Mouse (Mus musculus) forebrain, embryonic 14.5 days (tissue): ENCODE data around the gene Tbc1d5. TPM values are rescaled to one million over a fixed set of nuclear protein-coding genes. Genes with fewer than 3 reads are reported as not detected.

ENCODE experiments used
- ATAC-seq: fragments of 200-750 bp; cut with Nextera tagmentation; 2 replicates; pipeline ENCODE4 v1.8.0; 2017; ENCODE audit warnings: mild to moderate bottlenecking, moderate library complexity
- DNase-seq: peaks from one replicate; pipeline ENCODE4 v3.0.0-alpha.2; 2015; ENCODE audit warnings: low spot score
- H3K27ac ChIP-seq: fragments of 300-500 bp; sonication (generic); 2 replicates; pipeline ENCODE4 v1.5.1; 2014; ENCODE audit warnings: low read depth, mild to moderate bottlenecking, control low read depth, low read length, moderate library complexity
- H3K27me3 ChIP-seq: fragments of 300-500 bp; sonication (generic); replicated peaks from 2 replicates; pipeline ENCODE4 v1.6.1; 2014; ENCODE audit warnings: low read length, control low read depth, mixed read lengths; ENCODE audit not compliant: control insufficient read depth, insufficient read depth
- H3K36me3 ChIP-seq: fragments of 300-500 bp; sonication (generic); 2 replicates; pipeline ENCODE4 v1.6.1; 2014; ENCODE audit warnings: low read length, control low read depth; ENCODE audit not compliant: control insufficient read depth, insufficient read depth
- H3K4me1 ChIP-seq: fragments of 300-500 bp; sonication (generic); 2 replicates; pipeline ENCODE4 v1.6.1; 2014; ENCODE audit warnings: antibody characterized with exemption, low read length, control low read depth; ENCODE audit not compliant: control insufficient read depth, insufficient read depth
- H3K4me2 ChIP-seq: fragments of 300-500 bp; sonication (generic); 2 replicates; pipeline ENCODE4 v1.6.1; 2014; ENCODE audit warnings: mild to moderate bottlenecking, control low read depth, low read length
- H3K4me3 ChIP-seq: fragments of 300-500 bp; sonication (generic); 2 replicates; pipeline ENCODE4 v1.5.1; 2014; ENCODE audit warnings: low read depth, low read length, control low read depth
- H3K9ac ChIP-seq: fragments of 300-500 bp; sonication (generic); 2 replicates; pipeline ENCODE4 v1.6.1; 2014; ENCODE audit warnings: mild to moderate bottlenecking, low read length, control low read depth, moderate library complexity
- H3K9me3 ChIP-seq: fragments of 300-500 bp; sonication (generic); replicated peaks from 2 replicates; pipeline ENCODE4 v1.6.1; 2016; ENCODE audit warnings: low read length, control low read depth, mixed read lengths; ENCODE audit not compliant: control insufficient read depth
- WGBS: fragments of 180-500 bp; shearing (Covaris S2); extraction: QIAGEN DNeasy Blood & Tissue Kit; methylation state at CpG from one replicate; pipeline ENCODE4 v1.1.7; 2014; 5-methylcytosine and 5-hydroxymethylcytosine counted together
- polyA plus RNA-seq: library from polyadenylated mRNA; unstranded; fragments of >200 nt; fragmentation: Nextera tagmentation; extraction: Ambion mirVana; gene quantifications from 2 replicates; pipeline ENCODE4 v1.2.1, GENCODE M21; 2014

The Tbc1d5 gene
- polyA plus RNA-seq = 4.3 and 5.5 TPM in 2 replicates

- Histone ChIP-seq H3K9ac (peak within 1 kb of the TSS; percentile 98), H3K9me3 (no peaks in the 10 kb centered on the region), H3K27me3 (no peaks in the 10 kb centered on the region), H3K4me2 (peak within 1 kb of the TSS; percentile 72), H3K4me3 (peak within 1 kb of the TSS; percentile 83), H3K27ac (peak within 1 kb of the TSS; percentile 98), H3K36me3 (no peaks in the 10 kb centered on the region), H3K4me1 (0 out of 2 replicates have a peak, but pooled peaks cover 5% of the 10 kb centered on the region)
- peak; percentile 93 for ATAC-seq
- DNase-seq = peak; percentile 86
- WGBS = 3% methylated on average over 53 of the region's 54 CpGs
These were observed at the start of gene Tbc1d5 for GRCm38 (mm10) chr17:51179195-51179953. Gene Tbc1d5 (minus strand): TSS chr17:51179352.

- H3K4me2 ChIP-seq = no peak overlapping the region
- no peaks in the 10 kb centered on the region for H3K9me3 ChIP-seq
- no peaks in the 10 kb centered on the region for H3K4me1 ChIP-seq
- ATAC-seq = no peak
- DNase-seq = no peak
- H3K9ac ChIP-seq = no peak overlapping the region
- H3K36me3 ChIP-seq = no peaks in the 10 kb centered on the region
- WGBS = 79% methylated on average over 1 of the region's 1 CpGs
- H3K4me3 ChIP-seq = no peak overlapping the region
- H3K27ac ChIP-seq = no peak overlapping the region
- H3K27me3 ChIP-seq = no peaks in the 10 kb centered on the region
These were observed 46.9 kb upstream of the Tbc1d5 start for GRCm38 (mm10) chr17:51226056-51226455.

GRCm38 (mm10) chr17:51223152-51223551, 44.0 kb upstream of the Tbc1d5 start:
- 1% methylated on average over 4 of the region's 4 CpGs for WGBS
- Histone ChIP-seq H3K36me3 (no peaks in the 10 kb centered on the region), H3K27me3 (no peaks in the 10 kb centered on the region), H3K4me2 (no peak overlapping the region), H3K4me3 (no peak overlapping the region), H3K27ac (no peak overlapping the region), H3K9me3 (no peaks in the 10 kb centered on the region), H3K4me1 (no peaks in the 10 kb centered on the region), H3K9ac (no peak overlapping the region)
- ATAC-seq = peak; percentile 32; the same call in 1 of the 2 replicates
- peak; percentile 14 for DNase-seq

- 85% methylated on average over 7 of the region's 7 CpGs for WGBS
- H3K9ac ChIP-seq = no peak overlapping the region
- ATAC-seq (no peak), DNase-seq (no peak)
- no peaks in the 10 kb centered on the region for H3K36me3 ChIP-seq
- H3K4me2 ChIP-seq = no peak overlapping the region
- H3K4me3 ChIP-seq = no peak overlapping the region
- no peak overlapping the region for H3K27ac ChIP-seq
- no peaks in the 10 kb centered on the region for H3K27me3 ChIP-seq
- no peaks in the 10 kb centered on the region for H3K4me1 ChIP-seq
- H3K9me3 ChIP-seq = no peaks in the 10 kb centered on the region
These were observed 41.9 kb upstream of the Tbc1d5 start for GRCm38 (mm10) chr17:51221075-51221474.

GRCm38 (mm10) chr17:51219897-51220296, 40.7 kb upstream of the Tbc1d5 start:
- Histone ChIP-seq H3K27ac (no peak overlapping the region), H3K4me2 (no peak overlapping the region), H3K4me3 (no peak overlapping the region), H3K9ac (no peak overlapping the region), H3K27me3 (no peaks in the 10 kb centered on the region), H3K9me3 (no peaks in the 10 kb centered on the region), H3K4me1 (no peaks in the 10 kb centered on the region), H3K36me3 (no peaks in the 10 kb centered on the region)
- ATAC-seq (no peak), DNase-seq (no peak)
- 94% methylated on average over 3 of the region's 3 CpGs for WGBS

- Histone ChIP-seq H3K27ac (no peak overlapping the region), H3K36me3 (no peaks in the 10 kb centered on the region), H3K4me1 (no peaks in the 10 kb centered on the region), H3K4me3 (no peak overlapping the region), H3K9me3 (no peaks in the 10 kb centered on the region), H3K4me2 (no peak overlapping the region), H3K9ac (no peak overlapping the region), H3K27me3 (no peaks in the 10 kb centered on the region)
- DNase-seq (no peak), ATAC-seq (no peak)
- 95% methylated on average over 6 of the region's 6 CpGs for WGBS
These were observed 37.3 kb upstream of the Tbc1d5 start for GRCm38 (mm10) chr17:51216426-51216825.

- no peak overlapping the region for H3K4me3 ChIP-seq
- DNase-seq (no peak), ATAC-seq (no peak)
- no peaks in the 10 kb centered on the region for H3K36me3 ChIP-seq
- no peaks in the 10 kb centered on the region for H3K27me3 ChIP-seq
- no peak overlapping the region for H3K4me2 ChIP-seq
- H3K9ac ChIP-seq = no peak overlapping the region
- WGBS = 92% methylated on average over 2 of the region's 2 CpGs
- no peaks in the 10 kb centered on the region for H3K9me3 ChIP-seq
- no peaks in the 10 kb centered on the region for H3K4me1 ChIP-seq
- no peak overlapping the region for H3K27ac ChIP-seq
These were observed 30.4 kb upstream of the Tbc1d5 start for GRCm38 (mm10) chr17:51209565-51209964.

GRCm38 (mm10) chr17:51204643-51205042, 25.5 kb upstream of the Tbc1d5 start:
- Histone ChIP-seq H3K4me1 (no peaks in the 10 kb centered on the region), H3K9ac (no peak overlapping the region), H3K27me3 (no peaks in the 10 kb centered on the region), H3K36me3 (no peaks in the 10 kb centered on the region), H3K9me3 (no peaks in the 10 kb centered on the region), H3K27ac (no peak overlapping the region), H3K4me3 (no peak overlapping the region), H3K4me2 (no peak overlapping the region)
- ATAC-seq = no peak
- no peak for DNase-seq
- 88% methylated on average over 2 of the region's 2 CpGs for WGBS

- Histone ChIP-seq H3K36me3 (no peaks in the 10 kb centered on the region), H3K4me3 (no peak overlapping the region), H3K9ac (no peak overlapping the region), H3K9me3 (no peaks in the 10 kb centered on the region), H3K4me1 (no peaks in the 10 kb centered on the region), H3K27me3 (no peaks in the 10 kb centered on the region), H3K27ac (no peak overlapping the region), H3K4me2 (no peak overlapping the region)
- no peak for DNase-seq
- ATAC-seq = no peak
- 71% methylated on average over 2 of the region's 2 CpGs for WGBS
These were observed 16.4 kb upstream of the Tbc1d5 start for GRCm38 (mm10) chr17:51195561-51195960.
